ENCODE assay signal across 9 mouse cellular contexts in genomic region chr6:90360024-90360781, GRCm38 (mm10). TPM values are rescaled to one million over a fixed set of nuclear protein-coding genes. Genes with fewer than 3 reads are reported as not detected.
A peak's percentile ranks its signal among the peaks of the same experiment; 100 is the strongest.
DNase-seq lines count a peak whose midpoint lies in the region; ATAC-seq and TF ChIP-seq lines count a peak whose summit lies in the region.
"Had no signal": no experiment of that assay in that cellular context is flagged by ENCODE, and none has a peak within 500 bp of the region (broad histone marks: within the 10 kb centered on the region; RNA-seq: fewer than 3 reads in every experiment).

No protein-coding gene starts in this region.

- no peak for TF ChIP-seq POLR2A in limb, embryonic 14.5 days (IDR thresholded peaks at IDR 0.05; ENCODE audit: borderline replicate concordance, extremely low read depth, insufficient read depth, insufficient read length)

- POLR2A ChIA-PET in Patski (lab: Charles Lee), result interaction anchor here (0.9 to 5.5 kb wide), 4 partner anchors 10 to 30 kb away, joined by 3 to 46 read pairs (median 4); partner anchors contain the start of gene Zxdc

- 42% methylated on average over 7 of the region's 7 CpGs for WGBS in forebrain, embryonic 13.5 days
- WGBS in hindbrain, embryonic 12.5 days, result 55% methylated on average over 7 of the region's 7 CpGs
- WGBS in limb, embryonic 14.5 days, result 17% methylated on average over 7 of the region's 7 CpGs

- peak overlapping the region; percentile 12; the same call in 1 of the 2 replicates for H3K27ac ChIP-seq in forebrain, embryonic 13.5 days
- H3K27ac ChIP-seq in hindbrain, embryonic 12.5 days, result 0 out of 2 replicates have a peak overlapping the region, but pooled peaks have one; percentile 17
- peak overlapping the region; percentile 85 for H3K27ac ChIP-seq in limb, embryonic 14.5 days (replicated peaks; ENCODE audit: low read depth, low read length)

- TF ChIP-seq CTCF in Patski (IDR thresholded peaks at IDR 0.05), result no peak

- H3K9ac ChIP-seq in forebrain, embryonic 13.5 days, result no peak overlapping the region
- no peak overlapping the region for H3K9ac ChIP-seq in hindbrain, embryonic 12.5 days
- H3K9ac ChIP-seq in limb, embryonic 14.5 days (ENCODE audit: low read depth, low read length, severe bottlenecking), result no peak overlapping the region

- no peaks in the 10 kb centered on the region for H3K36me3 ChIP-seq in forebrain, embryonic 13.5 days (ENCODE audit: poor library complexity, severe bottlenecking)
- no peaks in the 10 kb centered on the region for H3K36me3 ChIP-seq in hindbrain, embryonic 12.5 days
- no peaks in the 10 kb centered on the region for H3K36me3 ChIP-seq in limb, embryonic 14.5 days (ENCODE audit: control insufficient read depth, insufficient read depth, low read length)

- H3K4me1 ChIP-seq in forebrain, embryonic 13.5 days, result peaks cover 21% of the 10 kb centered on the region
- H3K4me1 ChIP-seq in hindbrain, embryonic 12.5 days, result peaks cover 11% of the 10 kb centered on the region
- H3K4me1 ChIP-seq in limb, embryonic 14.5 days (ENCODE audit: control insufficient read depth, insufficient read depth, low read length), result peaks cover 29% of the 10 kb centered on the region

- peak; percentile 76 for ATAC-seq in Patski
- peak; percentile 77; the same call in 1 of the 2 replicates for ATAC-seq in forebrain, embryonic 13.5 days
- no peak for ATAC-seq in hindbrain, embryonic 12.5 days (ENCODE audit: low FRiP score)
- ATAC-seq in limb, embryonic 14.5 days (ENCODE audit: low FRiP score, low read depth), result peak; percentile 86
- no peak for ATAC-seq in megakaryocyte-erythroid progenitor cell, adult 5-6 weeks (replicated peaks; ENCODE audit: low FRiP score, low TSS enrichment, poor library complexity, severe bottlenecking)

- DNase-seq in cerebellum, adult 8-10 months, result peak; percentile 17
- DNase-seq in cerebellum, adult 9-10 months, result no peak
- peak; percentile 94 for DNase-seq in Patski (ENCODE audit: low read depth, low spot score)
- DNase-seq in limb, embryonic 14.5 days (ENCODE audit: low spot score), result peak; percentile 91
- DNase-seq in ovary, postnatal 36 days (ENCODE audit: low spot score), result peak; percentile 50

- CTCF ChIA-PET in Patski (lab: Charles Lee), result interaction anchor here (1.0 to 1.6 kb wide), 6 partner anchors 9 to 33 kb away, joined by 3 to 5 read pairs (median 4); partner anchors contain the start of gene Zxdc

- no peaks in the 10 kb centered on the region for H3K9me3 ChIP-seq in forebrain, embryonic 13.5 days (replicated peaks)
- no peaks in the 10 kb centered on the region for H3K9me3 ChIP-seq in hindbrain, embryonic 12.5 days (replicated peaks)
- no peaks in the 10 kb centered on the region for H3K9me3 ChIP-seq in limb, embryonic 14.5 days (ENCODE audit: control insufficient read depth, low read length)

- no peak overlapping the region for H3K4me2 ChIP-seq in forebrain, embryonic 13.5 days
- no peak overlapping the region for H3K4me2 ChIP-seq in hindbrain, embryonic 12.5 days (replicated peaks)
- no peak overlapping the region for H3K4me2 ChIP-seq in limb, embryonic 14.5 days (replicated peaks; ENCODE audit: low read depth, low read length, severe bottlenecking)

- in situ Hi-C loops in Patski (cut with MboI; ENCODE audit: low pct_unique_long_range_greater_than_20kb), result loop anchor here (25.0 kb wide), 3 partner anchors 752 to 1398 kb away; partner anchors contain the start of genes Fbln2 and Nup210

- H3K4me3 ChIP-seq in forebrain, embryonic 13.5 days, result no peak overlapping the region
- H3K4me3 ChIP-seq in hindbrain, embryonic 12.5 days, result no peak overlapping the region
- no peak overlapping the region for H3K4me3 ChIP-seq in limb, embryonic 14.5 days (replicated peaks; ENCODE audit: low read length)

- H3K27me3 ChIP-seq in Patski, result no peaks in the 10 kb centered on the region
- peaks cover 3% of the 10 kb centered on the region; the same call in 1 of the 2 replicates for H3K27me3 ChIP-seq in forebrain, embryonic 13.5 days
- no peaks in the 10 kb centered on the region for H3K27me3 ChIP-seq in hindbrain, embryonic 12.5 days
- H3K27me3 ChIP-seq in limb, embryonic 14.5 days (ENCODE audit: control insufficient read depth, insufficient read depth, low read length), result no peaks in the 10 kb centered on the region

RNA-seq across cellular contexts. Expression of gene Zxdc, which starts 9.1 kb away (rescaled TPM):
- polyA plus RNA-seq in Patski (2021), result 39.8 TPM
- polyA plus RNA-seq in forebrain, embryonic 13.5 days (2015; fragmentation: Nextera tagmentation; extraction: Ambion mirVana), result 9.1 and 10.3 TPM in 2 replicates
- polyA plus RNA-seq in hindbrain, embryonic 12.5 days (2016; fragmentation: Nextera tagmentation; extraction: Ambion mirVana), result 13.0 and 16.4 TPM in 2 replicates
- 15.1 and 18.0 TPM in 2 replicates for polyA plus RNA-seq in limb, embryonic 14.5 days (2012; rRNA removed)
- 12.4 and 13.5 TPM in 2 replicates for polyA plus RNA-seq in limb, embryonic 14.5 days (2014; fragmentation: Nextera tagmentation; extraction: Ambion mirVana)
- 10.2 and 11.9 TPM in 2 replicates for total RNA-seq in megakaryocyte-erythroid progenitor cell, adult 5-6 weeks (2014; fragmentation: Nextera tagmentation)
- 8.0 and 8.9 TPM in 2 replicates for total RNA-seq in megakaryocyte-erythroid progenitor cell, adult 5-6 weeks (2017)

RNA-seq across cellular contexts. Expression of gene Uroc1, which starts 27.1 kb away (rescaled TPM):
- 0.39 TPM for polyA plus RNA-seq in Patski (2021)
- polyA plus RNA-seq in forebrain, embryonic 13.5 days (2015; fragmentation: Nextera tagmentation; extraction: Ambion mirVana), result not detected in 2 replicates
- not detected in 2 replicates for polyA plus RNA-seq in hindbrain, embryonic 12.5 days (2016; fragmentation: Nextera tagmentation; extraction: Ambion mirVana)
- polyA plus RNA-seq in limb, embryonic 14.5 days (2012; rRNA removed), result 0.04 and 0.06 TPM in 2 replicates
- 0.08 and 0.12 TPM in 2 replicates for polyA plus RNA-seq in limb, embryonic 14.5 days (2014; fragmentation: Nextera tagmentation; extraction: Ambion mirVana)
- total RNA-seq in megakaryocyte-erythroid progenitor cell, adult 5-6 weeks (2014; fragmentation: Nextera tagmentation), result not detected in 2 replicates
- total RNA-seq in megakaryocyte-erythroid progenitor cell, adult 5-6 weeks (2017), result not detected in 2 replicates
- total RNA-seq: layer of hippocampus, adult 18-20 months had no signal

RNA-seq across cellular contexts. Expression of gene Chst13, which starts 35.2 kb away (rescaled TPM):
- polyA plus RNA-seq in Patski (2021), result 0.14 TPM
- polyA plus RNA-seq in forebrain, embryonic 13.5 days (2015; fragmentation: Nextera tagmentation; extraction: Ambion mirVana), result 0.18 TPM in 1 of 2 replicates, not detected in the other
- polyA plus RNA-seq in hindbrain, embryonic 12.5 days (2016; fragmentation: Nextera tagmentation; extraction: Ambion mirVana), result 0.17 TPM in 1 of 2 replicates, not detected in the other
- polyA plus RNA-seq in limb, embryonic 14.5 days (2012; rRNA removed), result 0.59 and 1.4 TPM in 2 replicates
- 0.91 and 0.94 TPM in 2 replicates for polyA plus RNA-seq in limb, embryonic 14.5 days (2014; fragmentation: Nextera tagmentation; extraction: Ambion mirVana)
- total RNA-seq in megakaryocyte-erythroid progenitor cell, adult 5-6 weeks (2014; fragmentation: Nextera tagmentation), result not detected in 2 replicates
- total RNA-seq in megakaryocyte-erythroid progenitor cell, adult 5-6 weeks (2017), result not detected in 2 replicates
- total RNA-seq: layer of hippocampus, adult 18-20 months had no signal

RNA-seq across cellular contexts. Expression of gene BC048671, which starts 59.2 kb away (rescaled TPM):
- polyA plus RNA-seq in Patski (2021), result not detected
- polyA plus RNA-seq in forebrain, embryonic 13.5 days (2015; fragmentation: Nextera tagmentation; extraction: Ambion mirVana), result not detected in 2 replicates
- polyA plus RNA-seq in hindbrain, embryonic 12.5 days (2016; fragmentation: Nextera tagmentation; extraction: Ambion mirVana), result not detected in 2 replicates
- not detected in 2 replicates for polyA plus RNA-seq in limb, embryonic 14.5 days (2012; rRNA removed)
- not detected in 2 replicates for polyA plus RNA-seq in limb, embryonic 14.5 days (2014; fragmentation: Nextera tagmentation; extraction: Ambion mirVana)
- not detected in 2 replicates for total RNA-seq in megakaryocyte-erythroid progenitor cell, adult 5-6 weeks (2014; fragmentation: Nextera tagmentation)
- total RNA-seq in megakaryocyte-erythroid progenitor cell, adult 5-6 weeks (2017), result not detected in 2 replicates
- total RNA-seq: layer of hippocampus, adult 18-20 months had no signal

Comparison
In these comparisons a context has a peak if more than half of its experiments do, and no peak if none do; other contexts are left out.
1. ATAC-seq: peak in Patski (single experiment), forebrain, embryonic 13.5 days (single experiment) and limb, embryonic 14.5 days (single experiment); none in hindbrain, embryonic 12.5 days (single experiment) and megakaryocyte-erythroid progenitor cell, adult 5-6 weeks (single experiment).
2. H3K27ac ChIP-seq: peak in every context shown above with its lines; median percentile 85 in limb, embryonic 14.5 days; 17 in hindbrain, embryonic 12.5 days; 12 in forebrain, embryonic 13.5 days.